Mouse (Mus musculus): ENCODE measurements around the gene Lpin2.

Lpin2 gene

DNA sequence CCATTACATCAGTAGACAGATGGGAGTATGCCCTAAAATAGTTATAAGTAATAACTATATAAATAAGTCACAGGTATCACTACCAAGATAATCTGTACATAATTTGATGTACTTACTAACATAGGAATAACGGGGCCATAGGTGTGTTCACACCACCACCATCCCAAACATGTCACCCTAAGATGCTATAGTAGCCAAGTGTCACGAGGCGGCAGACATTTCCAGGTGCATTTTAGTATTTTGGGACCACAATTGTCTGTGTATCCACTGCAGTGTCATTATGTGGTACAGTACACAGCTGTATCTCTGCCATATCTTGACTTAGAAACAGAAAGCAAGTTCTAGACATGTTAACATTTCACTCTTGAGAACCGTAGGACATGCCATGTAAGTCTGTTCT lies 50.9 kb downstream of the Lpin2 start:
- no peak for DNase-seq (ENCODE audit: low spot score)

DNA sequence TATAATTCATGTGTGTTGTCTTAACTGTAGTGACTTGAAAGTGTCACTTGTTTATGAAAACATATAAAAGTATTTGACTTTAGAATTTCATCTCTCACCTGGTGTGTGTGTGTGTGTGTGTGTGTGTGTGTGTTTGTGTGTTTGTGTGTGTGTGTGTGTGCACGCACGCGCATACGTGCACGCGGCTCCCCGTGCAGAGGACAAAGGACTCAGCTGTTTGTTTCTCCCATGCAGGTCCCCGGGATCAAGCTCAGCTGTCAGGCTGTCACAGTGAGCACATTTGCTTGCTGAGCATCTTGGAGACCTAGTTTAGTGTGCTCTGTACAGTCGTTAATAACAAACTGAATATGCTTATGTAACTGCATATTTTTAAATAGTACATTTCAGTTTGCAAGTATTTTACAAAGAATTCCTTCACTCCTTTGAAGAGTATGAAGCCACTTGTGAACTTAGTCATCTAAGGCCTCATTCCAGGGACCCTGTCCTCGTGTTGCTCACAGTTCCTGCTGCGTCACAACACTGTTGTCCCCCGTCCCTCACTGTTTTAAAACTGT lies 51.8 kb downstream of the Lpin2 start:
- no peak for DNase-seq (ENCODE audit: low spot score)

DNA sequence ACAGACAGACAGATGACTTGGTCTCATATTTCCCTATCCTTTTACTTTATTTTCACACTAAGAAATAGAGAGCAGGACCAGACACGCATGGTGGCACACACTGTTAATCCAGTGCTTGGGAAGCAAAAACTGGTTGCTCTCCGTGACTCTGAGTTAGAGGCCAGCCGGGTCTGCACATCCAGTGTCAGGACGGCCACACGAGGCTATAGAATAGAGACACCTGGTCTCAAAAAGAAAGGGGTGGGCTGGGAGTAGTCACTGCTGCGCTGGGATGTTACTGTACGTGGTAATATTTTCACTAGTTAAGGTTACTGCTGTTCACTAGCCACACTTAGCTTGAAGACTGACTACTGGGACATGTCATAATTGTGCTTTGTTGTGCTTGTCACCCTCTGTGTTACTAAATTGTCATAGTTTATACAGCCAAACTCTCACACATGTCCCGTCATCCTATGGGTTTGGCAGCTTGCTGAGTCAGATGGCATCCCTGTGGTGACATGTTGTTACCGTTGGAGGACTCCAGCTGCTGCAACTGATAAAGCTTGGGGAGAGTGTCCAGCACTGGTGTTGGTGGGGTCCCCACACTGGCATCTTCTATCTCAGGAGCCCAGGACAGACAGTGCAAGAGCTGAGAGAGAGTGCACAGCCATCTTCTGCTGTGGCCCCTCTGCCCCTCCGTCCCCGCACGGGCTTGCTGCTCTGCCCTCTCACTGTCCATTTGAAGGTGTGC lies 53.0 kb downstream of the Lpin2 start:
- no peak for DNase-seq (ENCODE audit: low spot score)

DNA sequence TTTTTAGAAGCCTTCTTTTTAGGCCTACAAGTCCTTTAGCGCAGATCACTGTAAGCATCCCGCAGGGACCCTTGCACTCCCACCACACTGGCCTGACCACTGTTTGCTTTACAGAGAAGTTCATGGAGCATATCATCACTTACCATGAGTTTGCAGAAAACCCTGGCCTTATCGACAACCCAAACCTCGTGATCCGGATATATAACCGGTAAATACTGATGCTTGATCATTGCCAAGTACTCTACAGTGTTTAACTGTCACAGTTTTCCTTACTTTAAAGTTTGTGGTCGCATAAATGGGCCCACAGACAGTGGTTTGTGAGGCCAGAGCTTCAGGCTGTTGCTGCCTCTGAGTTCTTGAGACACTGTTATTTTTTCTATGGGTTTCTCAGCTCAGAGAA lies 56.1 kb downstream of the Lpin2 start:
- no peak for DNase-seq (ENCODE audit: low spot score)

DNA sequence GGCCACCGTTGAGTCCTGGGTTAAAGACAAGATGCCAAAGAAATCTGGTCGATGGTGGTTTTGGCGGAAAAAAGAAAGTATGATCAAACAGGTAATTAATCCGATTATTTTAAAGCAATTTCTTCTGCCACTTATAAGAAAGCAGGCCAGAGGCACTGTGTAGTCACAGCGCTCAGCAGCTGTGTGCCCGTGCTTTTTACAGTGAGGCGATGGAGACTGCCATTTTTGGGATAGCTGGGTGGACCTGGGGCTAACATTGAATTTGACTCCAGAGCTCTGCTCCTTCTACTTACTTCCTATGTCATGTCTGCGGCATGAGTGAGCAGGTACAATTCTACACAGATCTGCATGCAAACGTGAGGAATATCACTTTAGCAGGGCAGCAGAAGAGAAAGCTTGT lies 58.5 kb downstream of the Lpin2 start:
- DNase-seq (ENCODE audit: low spot score): no peak

DNA sequence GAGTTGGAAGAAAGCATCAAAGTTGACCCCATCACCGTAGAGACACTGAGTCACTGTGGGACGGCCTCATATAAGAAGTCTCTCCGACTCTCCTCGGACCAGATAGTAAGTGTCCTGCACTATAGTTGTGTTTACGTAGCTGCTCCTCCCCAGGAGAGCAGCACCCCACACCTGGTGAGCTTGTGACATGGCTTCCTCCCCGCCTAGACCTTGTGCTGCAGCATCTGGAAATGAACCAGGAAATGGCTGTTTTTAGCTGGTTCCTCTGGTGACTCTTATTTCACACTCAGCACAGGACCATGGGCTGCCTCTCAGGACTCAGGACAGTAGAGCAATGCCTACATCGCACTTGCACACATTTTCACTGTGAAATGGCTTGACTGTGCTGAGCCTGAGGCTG lies 60.3 kb downstream of the Lpin2 start:
- no peak for DNase-seq (ENCODE audit: low spot score)

DNA sequence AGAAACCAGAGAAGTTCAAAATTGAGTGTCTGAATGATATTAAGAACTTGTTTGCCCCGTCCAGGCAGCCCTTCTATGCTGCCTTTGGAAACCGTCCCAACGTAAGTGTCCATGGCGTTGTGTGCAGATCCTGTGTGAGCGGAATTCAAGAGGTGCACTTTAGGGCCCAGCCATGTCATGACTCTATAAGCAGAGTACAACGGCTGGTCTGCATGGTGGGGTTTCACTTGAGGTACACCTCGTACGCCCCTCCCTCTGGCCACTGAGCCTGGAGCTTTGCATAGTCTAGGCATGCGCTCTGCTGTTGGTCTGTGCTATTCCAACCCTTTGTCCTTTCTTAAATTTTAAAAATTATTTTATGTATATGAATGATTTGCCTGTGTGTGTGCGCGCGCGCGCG lies 62.8 kb downstream of the Lpin2 start:
- no peak for DNase-seq (ENCODE audit: low spot score)

DNA sequence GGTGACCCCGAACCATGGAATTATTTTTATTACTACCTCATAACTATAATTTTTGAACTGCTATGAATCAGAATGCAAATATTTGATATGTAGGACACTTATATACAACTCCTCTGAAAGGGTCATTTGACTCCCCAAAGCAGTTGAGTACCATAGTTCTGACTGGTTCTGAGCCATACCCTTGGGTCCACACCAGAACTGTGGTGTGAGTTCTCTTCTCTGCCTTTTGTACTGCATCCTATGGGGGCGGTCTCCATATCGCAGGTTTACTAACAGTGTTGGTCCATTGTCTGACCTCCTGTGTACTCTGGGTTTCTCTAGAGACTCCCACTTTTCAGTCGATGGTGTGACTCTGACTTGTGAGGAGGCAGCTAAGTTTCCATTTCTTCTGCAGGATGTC lies 63.7 kb downstream of the Lpin2 start:
- no peak for DNase-seq (ENCODE audit: low spot score)

DNA sequence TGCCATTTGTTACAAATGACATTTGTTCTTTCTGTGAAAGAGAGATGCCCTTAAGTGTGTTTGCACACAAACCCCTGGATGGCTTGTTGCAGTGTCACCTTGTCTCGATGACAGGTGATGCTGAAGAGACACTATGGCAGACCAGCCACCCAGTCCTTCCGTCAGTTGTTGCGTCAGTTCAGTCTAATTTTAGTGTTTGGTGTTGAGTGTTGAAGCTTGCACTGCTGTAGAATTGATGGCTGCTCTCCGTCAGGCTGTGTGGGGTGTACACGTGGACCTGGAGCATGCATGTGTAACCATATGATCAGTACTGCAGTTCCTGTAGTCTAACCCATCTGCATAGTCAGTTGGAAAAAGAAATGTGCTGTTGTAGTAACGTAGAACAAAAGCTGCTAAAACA lies 66.6 kb downstream of the Lpin2 start:
- DNase-seq (ENCODE audit: low spot score): no peak

DNA sequence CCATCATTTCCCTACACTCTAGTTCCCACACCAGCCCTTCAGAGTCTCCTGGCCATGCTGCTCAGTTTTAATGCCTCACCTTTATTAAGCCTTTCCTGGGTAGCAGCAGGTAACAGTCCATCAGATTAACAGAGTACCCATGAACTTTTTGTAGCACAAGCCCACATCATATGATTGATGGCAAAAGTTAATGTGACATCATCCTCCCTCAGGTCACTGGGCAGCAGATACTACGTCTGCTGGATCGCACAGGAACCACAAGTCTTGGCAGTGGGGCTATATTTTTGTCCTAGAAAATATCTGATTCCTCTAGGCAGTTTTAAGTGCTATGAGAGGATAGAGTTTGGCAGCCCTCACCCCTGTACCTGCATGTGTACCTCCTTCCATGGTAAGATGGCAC lies 67.7 kb downstream of the Lpin2 start:
- no peak for DNase-seq (ENCODE audit: low spot score)

DNA sequence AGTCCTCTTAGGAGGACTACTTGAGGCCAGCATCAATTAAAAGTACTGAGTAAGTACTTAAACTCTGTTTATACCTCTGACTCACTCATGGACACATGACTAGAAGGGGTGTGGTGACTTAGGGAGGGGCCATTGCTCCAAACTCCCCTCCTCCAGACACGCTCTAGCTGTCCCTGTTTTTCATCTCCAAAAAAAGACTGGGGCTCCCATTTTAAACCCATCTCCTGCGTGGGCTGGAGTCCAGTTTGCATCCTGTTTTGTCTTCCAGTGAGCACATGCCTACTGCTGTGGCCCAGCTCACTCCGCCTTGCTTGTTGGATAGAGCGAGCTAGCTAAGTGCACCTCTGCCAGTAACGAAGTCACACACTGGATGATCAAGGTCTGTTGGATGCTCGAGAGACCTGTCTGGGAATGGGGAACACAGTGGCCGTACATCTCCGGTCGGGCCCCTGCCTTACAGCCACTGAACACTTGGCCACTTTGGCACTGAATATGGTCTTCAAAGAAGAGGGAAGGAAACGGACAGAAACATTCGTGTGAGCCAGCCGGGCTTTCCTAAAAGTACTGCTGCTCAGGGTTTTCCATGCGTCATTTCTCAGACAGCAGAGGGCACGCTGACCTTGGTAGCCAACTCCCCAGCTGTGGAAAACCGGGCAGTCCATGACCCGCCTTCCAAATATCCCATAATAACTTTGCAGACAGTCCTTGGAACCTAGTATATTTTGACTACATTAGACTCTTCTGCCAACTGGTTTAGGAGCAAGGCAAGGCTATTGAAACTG lies 68.7 kb downstream of the Lpin2 start:
- DNase-seq (ENCODE audit: low spot score): peak; percentile 68

DNA sequence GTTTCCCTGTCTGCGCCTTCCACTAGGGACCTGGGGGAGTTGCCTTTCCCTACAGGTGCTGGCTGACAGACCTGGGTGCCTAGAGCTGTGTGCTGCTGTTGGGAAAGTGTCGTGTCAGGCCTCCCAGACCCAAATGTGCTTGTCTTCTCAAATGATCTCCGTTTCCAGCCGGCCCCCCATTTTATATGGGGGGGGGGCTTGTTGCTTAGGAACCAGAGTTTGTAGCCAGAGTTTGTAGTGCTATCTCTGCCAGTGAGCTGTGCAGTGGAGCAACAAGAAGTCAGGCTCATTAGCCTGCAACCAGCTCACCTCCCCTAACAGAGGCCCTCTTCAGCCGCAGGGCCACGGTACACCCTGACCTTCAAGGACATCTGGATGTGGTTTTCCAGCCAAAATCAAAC lies 69.2 kb downstream of the Lpin2 start:
- no peak for DNase-seq (ENCODE audit: low spot score)

DNA sequence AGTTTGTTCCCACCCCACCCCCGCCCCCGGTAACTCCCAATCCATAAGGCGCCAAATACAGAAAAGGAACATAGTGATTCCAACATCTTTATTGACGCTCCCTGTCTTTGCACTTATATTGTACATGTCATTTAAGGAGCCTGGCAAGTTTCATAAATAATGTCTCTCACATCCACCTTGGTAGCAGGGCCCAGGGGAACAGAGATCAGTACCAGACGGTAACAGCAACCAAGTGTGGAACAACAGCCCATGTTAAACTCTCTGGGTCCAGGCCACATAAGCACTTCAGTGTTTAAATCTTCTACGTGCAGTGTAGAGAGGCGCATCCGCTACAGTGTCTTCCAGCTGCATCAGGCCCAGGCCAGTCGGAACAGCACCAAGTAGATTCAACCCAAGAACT lies 69.7 kb downstream of the Lpin2 start:
- no peak for DNase-seq (ENCODE audit: low spot score)

DNA sequence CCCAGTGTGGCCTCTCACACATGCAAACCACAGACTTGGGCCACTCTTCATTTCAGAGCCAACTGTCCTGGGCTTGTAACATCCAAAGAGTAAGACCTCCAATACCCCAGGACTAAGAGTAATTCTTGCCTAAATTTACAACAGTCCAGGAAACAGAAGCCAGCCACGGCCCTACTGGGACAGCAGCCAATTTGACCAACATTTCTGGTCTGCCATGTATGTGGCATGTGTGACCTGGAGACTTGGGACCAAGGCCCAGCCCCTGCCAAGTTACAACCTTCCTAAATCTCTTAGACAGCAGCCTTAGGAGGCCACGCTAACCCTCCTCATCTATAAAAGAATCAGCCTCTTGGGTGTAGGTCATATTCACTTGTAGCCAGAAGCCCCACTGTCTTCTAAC lies 71.0 kb downstream of the Lpin2 start:
- no peak for DNase-seq (ENCODE audit: low spot score)

DNA sequence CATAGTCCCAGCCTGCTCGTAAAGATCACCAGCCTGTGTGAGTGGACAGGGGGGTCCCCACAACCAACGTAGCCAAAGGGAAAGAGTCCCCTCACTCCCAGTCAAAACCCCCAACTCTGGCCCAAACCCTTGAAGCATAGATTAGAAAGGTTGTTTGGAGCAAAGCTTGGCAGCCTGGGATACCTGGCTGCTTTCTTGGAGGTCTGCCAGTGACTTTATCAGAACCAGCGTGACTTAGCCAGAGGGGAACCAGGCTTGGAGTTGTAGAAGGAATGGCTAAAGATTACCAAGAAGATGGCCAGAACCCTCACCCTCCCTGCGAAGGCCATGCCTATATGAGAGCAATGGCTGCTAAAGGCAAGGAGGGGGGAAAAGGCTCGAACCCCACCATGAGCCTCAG lies 71.7 kb downstream of the Lpin2 start:
- DNase-seq (ENCODE audit: low spot score): no peak

DNA sequence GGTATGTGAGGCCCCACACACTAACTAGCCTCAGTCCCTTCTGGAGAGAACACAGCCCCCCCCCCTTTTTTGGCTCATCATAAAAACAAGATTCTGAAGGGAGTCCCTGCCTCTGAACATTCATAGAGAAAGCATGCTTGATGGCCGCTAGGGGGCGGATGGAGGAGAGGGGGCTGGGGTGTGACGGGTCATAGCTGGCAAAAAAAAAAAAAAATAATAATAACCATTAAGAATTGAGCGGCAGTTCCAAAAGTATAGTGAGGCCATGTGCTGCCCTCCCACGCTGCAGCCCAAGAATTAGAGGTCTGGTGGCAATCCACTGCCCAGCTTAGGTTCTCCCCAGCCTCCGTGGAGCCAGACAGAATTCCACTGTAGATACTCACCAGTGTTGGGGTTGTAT lies 72.4 kb downstream of the Lpin2 start:
- no peak for DNase-seq (ENCODE audit: low spot score)

DNA sequence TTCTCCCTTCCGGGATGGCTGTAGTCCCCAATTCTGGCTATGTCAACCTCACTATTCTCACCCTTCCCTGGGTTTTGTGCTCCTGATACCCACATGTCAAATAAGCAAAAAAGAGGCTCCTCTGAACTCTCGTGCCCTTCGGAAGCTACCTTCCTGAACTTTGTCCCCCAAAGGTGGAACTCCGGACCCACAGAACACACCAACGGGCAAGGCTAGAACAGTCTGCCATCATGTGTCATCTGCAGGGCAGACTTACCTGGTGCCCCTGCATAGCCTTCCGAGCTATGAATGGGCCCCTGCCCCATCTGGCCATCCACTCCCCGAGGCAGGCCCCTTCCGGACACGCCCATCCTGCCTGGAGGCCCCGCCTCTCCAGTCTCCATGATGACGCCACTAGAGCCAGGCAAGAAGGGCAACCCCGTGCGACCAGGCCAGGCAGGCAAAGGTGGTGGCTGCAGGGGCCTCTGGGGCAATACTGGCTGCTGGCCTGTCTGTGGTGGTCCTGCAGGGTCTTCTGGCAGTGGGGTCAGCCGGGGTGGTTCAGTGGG lies 73.8 kb downstream of the Lpin2 start:
- no peak for DNase-seq (ENCODE audit: low spot score)

DNA sequence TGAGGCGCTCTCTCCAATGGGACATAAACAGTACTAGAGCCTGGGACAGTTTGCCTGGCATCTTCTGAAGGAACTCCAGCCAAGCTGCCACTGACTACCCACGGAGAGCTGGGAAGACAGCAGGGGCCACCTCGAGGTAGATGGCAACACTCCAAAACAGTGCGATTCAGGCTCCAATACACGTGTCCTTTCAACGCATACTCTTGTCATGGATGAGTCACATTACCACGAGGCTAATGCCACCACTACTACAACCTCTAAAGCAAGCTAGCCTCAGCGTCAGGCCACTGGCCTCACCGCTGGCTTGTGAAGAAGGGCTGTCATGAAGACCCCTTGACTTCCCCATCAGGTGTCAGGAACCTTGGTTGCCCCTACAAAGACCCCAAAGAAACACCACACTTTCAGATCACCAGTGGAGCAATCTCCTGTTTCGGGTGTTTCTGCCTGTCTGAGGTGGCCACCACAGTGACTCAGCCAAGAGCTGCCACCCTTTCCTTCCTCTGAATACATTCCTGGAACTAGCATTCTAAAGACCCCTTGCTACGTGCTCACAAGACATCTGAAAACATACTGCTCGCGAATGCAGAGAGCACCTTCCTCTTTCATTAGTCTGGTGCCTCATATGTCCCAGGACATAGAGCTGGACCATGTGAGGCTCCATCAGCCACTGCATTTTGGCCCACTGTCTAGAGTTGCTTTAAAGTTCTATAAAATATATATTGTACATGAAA lies 74.6 kb downstream of the Lpin2 start:
- no peak for DNase-seq (ENCODE audit: low spot score)

DNA sequence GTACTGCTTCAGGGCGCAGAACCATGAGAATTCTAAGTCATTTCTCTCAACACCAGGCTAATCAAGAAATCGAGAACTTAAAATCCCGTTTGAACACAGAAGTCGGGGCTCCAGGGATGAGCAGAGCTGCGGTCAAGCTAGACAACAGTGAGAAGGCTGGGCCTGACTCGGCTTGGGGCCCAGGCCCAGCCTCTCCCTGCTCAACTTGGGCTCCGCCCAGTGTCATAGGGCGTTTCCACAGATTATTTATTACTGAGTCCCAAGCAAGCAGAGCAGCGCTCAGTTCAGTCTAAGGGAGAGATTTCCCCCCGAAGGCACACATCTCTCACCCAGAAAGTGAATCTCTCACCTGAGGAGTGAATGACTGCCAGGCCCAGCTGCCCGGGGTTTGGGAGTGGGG lies 77.4 kb downstream of the Lpin2 start:
- DNase-seq (ENCODE audit: low spot score): no peak

DNA sequence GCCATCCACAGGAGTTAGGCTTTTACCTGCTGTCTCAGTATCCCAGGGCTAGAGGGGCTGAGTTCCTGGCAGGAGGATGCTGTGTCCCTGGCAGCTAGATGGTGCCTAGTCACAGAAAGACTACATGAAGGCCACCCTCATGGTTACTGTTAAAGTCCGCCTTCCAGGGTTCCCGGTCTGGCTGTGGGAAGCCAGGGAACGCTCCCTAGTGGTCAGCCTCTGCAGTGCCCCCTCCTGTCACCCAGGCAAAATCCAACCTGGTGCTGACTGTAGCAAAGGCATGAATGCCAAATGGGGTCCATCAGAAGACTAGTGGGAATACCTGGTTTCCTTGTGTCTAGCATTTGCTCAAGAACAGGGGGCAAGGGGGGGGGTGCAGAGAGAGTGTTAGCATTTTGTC lies 78.3 kb downstream of the Lpin2 start:
- DNase-seq (ENCODE audit: low spot score): no peak

DNA sequence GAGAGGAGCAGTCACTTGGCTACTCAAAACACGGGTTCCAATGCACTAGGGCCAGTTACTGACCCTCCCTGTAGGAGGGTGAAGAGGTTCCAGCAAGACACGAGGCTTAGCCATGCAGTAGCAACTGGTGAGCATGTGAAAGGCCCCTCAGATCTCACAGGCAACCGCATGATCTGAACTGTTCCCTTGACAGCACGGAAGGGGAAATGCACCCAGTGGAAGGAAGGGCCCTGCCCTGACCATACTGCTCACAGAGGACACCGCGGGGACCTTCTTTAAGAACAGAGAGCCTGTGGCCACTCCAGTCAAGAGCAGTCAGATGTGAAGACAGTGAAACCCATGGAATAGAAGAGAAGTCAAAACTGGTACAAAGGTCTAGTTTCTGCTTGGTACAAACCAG lies 80.8 kb downstream of the Lpin2 start:
- DNase-seq (ENCODE audit: low spot score): no peak

DNA sequence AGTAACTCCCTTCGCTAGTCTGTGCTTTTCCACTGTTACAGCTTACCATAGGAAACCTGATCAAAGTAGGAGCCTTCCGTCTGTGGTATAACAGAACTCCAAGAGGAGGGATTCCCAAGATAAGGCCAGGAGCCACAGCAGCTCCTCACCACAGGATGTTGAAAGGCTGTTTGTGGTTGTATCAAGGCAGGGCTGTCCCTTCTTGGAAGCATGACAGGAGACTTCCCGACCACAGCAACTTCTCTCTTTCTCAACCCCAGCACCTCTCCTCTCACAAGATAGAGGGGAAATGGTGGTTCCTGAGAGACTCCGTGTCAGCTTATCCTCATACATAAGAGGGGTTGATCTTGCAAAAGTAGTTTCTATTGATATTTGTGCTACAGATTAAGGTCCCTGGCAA lies 82.4 kb downstream of the Lpin2 start:
- no peak for DNase-seq (ENCODE audit: low spot score)

Measured in lung, postnatal 25 days (tissue).